8 mouse cellular contexts compared by ENCODE assay signal in genomic region chr4:42949676-42950051, GRCm38 (mm10). TPM values are rescaled to one million over a fixed set of nuclear protein-coding genes. Genes with fewer than 3 reads are reported as not detected.
DNase-seq lines count a peak whose midpoint lies in the region; ATAC-seq lines count a peak whose summit lies in the region.

Gene Dnajb5 (plus strand): TSS chr4:42949814.

- WGBS in heart, embryonic 10.5 days: 0% methylated on average over 39 of the region's 39 CpGs
- WGBS in kidney, embryonic 15.5 days: under 1% methylated on average over 37 of the region's 39 CpGs

- H3K9me3 ChIP-seq in heart, embryonic 10.5 days: no peaks in the 10 kb centered on the region
- H3K9me3 ChIP-seq in kidney, embryonic 15.5 days (replicated peaks): no peaks in the 10 kb centered on the region

- ATAC-seq in erythroblast, adult 5-6 weeks (replicated peaks; ENCODE audit: low FRiP score, poor library complexity, severe bottlenecking): peak; percentile 78
- ATAC-seq in kidney, embryonic 15.5 days (replicated peaks; ENCODE audit: low FRiP score): peak; percentile 96
- ATAC-seq in monocyte, adult 5-6 weeks (replicated peaks; ENCODE audit: insufficient number of reproducible peaks, low FRiP score, low TSS enrichment, poor library complexity, severe bottlenecking): peak; percentile 94

- peak; percentile 96 for DNase-seq in B cell, adult 2 months
- peak; percentile 100 for DNase-seq in brain, adult 2 months (ENCODE audit: low read depth, low spot score)
- peak; percentile 98 for DNase-seq in heart, embryonic 10.5 days (ENCODE audit: low spot score)
- DNase-seq in liver: peak; percentile 86
- peak; percentile 89 to 94 for DNase-seq in spleen, postnatal 4 days (ENCODE audit: low spot score in 2 of 2)

- peak within 1 kb of the TSS; percentile 79 for H3K9ac ChIP-seq in kidney, embryonic 15.5 days

- H3K27ac ChIP-seq in heart, embryonic 10.5 days: peak within 1 kb of the TSS; percentile 98
- H3K27ac ChIP-seq in kidney, embryonic 15.5 days: peak within 1 kb of the TSS; percentile 85

- H3K36me3 ChIP-seq in heart, embryonic 10.5 days: 0 out of 2 replicates have a peak, but pooled peaks cover 4% of the 10 kb centered on the region
- H3K36me3 ChIP-seq in kidney, embryonic 15.5 days: no peaks in the 10 kb centered on the region

- peaks cover 23% of the 10 kb centered on the region for H3K27me3 ChIP-seq in heart, embryonic 10.5 days (ENCODE audit: insufficient read depth, poor library complexity, severe bottlenecking)
- H3K27me3 ChIP-seq in kidney, embryonic 15.5 days: peaks cover 16% of the 10 kb centered on the region

- peak within 1 kb of the TSS; percentile 89 for H3K4me3 ChIP-seq in heart, embryonic 10.5 days
- peak within 1 kb of the TSS; percentile 80 for H3K4me3 ChIP-seq in kidney, embryonic 15.5 days (replicated peaks)

- H3K4me2 ChIP-seq in kidney, embryonic 15.5 days: peak within 1 kb of the TSS; percentile 84

- peaks cover 59% of the 10 kb centered on the region for H3K4me1 ChIP-seq in heart, embryonic 10.5 days
- peaks cover 47% of the 10 kb centered on the region for H3K4me1 ChIP-seq in kidney, embryonic 15.5 days

RNA-seq across cellular contexts. Expression of gene Dnajb5, which starts in this region (rescaled TPM):
- 7.9 TPM in 1 of 2 replicates, not detected in the other for total RNA-seq in erythroblast, adult 5-6 weeks (2015; ENCODE audit: low replicate concordance)
- 0.14 TPM in 1 of 2 replicates, not detected in the other for total RNA-seq in erythroblast, adult 5-6 weeks (2017; ENCODE audit: low replicate concordance)
- polyA plus RNA-seq in heart, embryonic 10.5 days (2016; fragmentation: Nextera tagmentation; extraction: Ambion mirVana): 11.4 and 12.3 TPM in 2 replicates
- polyA plus RNA-seq in kidney, embryonic 15.5 days (2015; fragmentation: Nextera tagmentation; extraction: Ambion mirVana): 6.9 and 10.0 TPM in 2 replicates
- 2.5 to 10.0 TPM (median 6.9 TPM) in 3 replicates for total RNA-seq in monocyte, adult 5-6 weeks (2017)

Comparison
In these comparisons a context has a peak if more than half of its experiments do, and no peak if none do; other contexts are left out.
1. Peak in every context shown above with its lines: DNase-seq, ATAC-seq, H3K4me3 ChIP-seq and H3K27ac ChIP-seq.